In the genomic region with DNA sequence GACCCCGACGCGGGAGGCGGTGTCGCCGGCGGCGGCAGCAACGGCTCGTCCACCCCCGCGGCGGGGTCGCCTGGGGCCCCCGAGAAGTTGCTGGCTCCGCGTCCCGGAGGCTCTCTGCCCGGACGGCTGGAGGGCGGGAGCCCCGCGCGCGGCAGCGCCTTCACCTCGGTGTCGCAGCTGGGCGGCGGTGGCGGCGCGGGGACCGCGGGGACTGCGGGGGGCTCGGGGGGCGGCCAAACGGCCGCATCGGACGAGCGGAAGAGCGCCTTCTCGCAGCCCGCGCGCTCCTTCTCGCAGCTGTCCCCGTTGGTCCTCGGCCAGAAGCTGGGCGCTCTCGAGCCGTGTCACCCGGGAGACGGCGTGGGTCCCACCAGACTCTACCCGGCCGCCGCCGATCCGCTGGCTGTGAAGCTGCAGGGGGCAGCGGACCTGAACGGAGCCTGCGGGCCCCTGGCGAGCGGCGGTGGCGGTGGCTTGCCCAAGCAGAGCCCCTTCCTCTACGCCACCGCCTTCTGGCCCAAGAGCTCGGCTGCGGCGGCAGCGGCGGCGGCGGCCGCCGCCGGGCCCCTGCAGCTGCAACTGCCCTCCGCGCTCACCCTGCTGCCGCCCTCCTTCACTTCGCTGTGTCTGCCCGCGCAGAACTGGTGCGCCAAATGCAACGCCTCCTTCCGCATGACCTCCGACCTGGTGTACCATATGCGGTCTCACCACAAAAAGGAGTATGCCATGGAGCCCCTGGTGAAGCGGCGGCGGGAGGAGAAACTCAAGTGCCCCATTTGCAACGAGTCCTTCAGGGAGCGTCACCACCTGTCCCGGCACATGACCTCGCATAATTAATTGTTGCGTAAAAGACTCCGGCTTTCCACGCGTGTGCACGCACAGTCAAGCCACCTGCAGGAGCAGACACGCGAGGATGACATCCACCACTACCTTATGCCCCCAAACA, we compare ENCODE assay signal across 8 mouse cellular contexts. TPM values are rescaled to one million over a fixed set of nuclear protein-coding genes. Genes with fewer than 3 reads are reported as not detected.
A peak's percentile ranks its signal among the peaks of the same experiment; 100 is the strongest.
DNase-seq lines count a peak whose midpoint lies in the region; ATAC-seq and TF ChIP-seq lines count a peak whose summit lies in the region.

No protein-coding gene starts in this region.

- in situ Hi-C loops in Patski (cut with MboI; ENCODE audit: low pct_unique_long_range_greater_than_20kb): no loop called here

- TF ChIP-seq EP300 in stomach, postnatal 0 days (optimal IDR thresholded peaks at IDR 0.05): no peak

- H3K9ac ChIP-seq in kidney, embryonic 16.5 days (replicated peaks; ENCODE audit: low read length): peak overlapping the region; percentile 59
- H3K9ac ChIP-seq in embryonic facial prominence, embryonic 15.5 days: no peak overlapping the region
- peak overlapping the region; percentile 35; the same call in 1 of the 2 replicates for H3K9ac ChIP-seq in stomach, postnatal 0 days (ENCODE audit: low read length)

- WGBS in kidney, embryonic 16.5 days: under 1% methylated on average over 73 of the region's 106 CpGs
- under 1% methylated on average over 83 of the region's 106 CpGs for WGBS in embryonic facial prominence, embryonic 15.5 days
- under 1% methylated on average over 39 of the region's 106 CpGs for WGBS in stomach, postnatal 0 days

- DNase-seq in kidney, adult 8-10 months: no peak
- DNase-seq in Patski (ENCODE audit: low read depth, low spot score): no peak
- DNase-seq in induced T-regulatory cell, adult 2 months (ENCODE audit: low read depth): peak; percentile 31
- no peak for DNase-seq in stomach, postnatal 0 days (ENCODE audit: low spot score)
- no peak for DNase-seq in frontal cortex, postnatal 10 days (ENCODE audit: low spot score in 2 of 2)

- H3K4me1 ChIP-seq in kidney, embryonic 16.5 days (ENCODE audit: insufficient read depth, low read length): peaks cover 22% of the 10 kb centered on the region
- H3K4me1 ChIP-seq in embryonic facial prominence, embryonic 15.5 days: peaks cover 37% of the 10 kb centered on the region
- peaks cover 32% of the 10 kb centered on the region for H3K4me1 ChIP-seq in megakaryocyte, embryonic 14.5 days
- H3K4me1 ChIP-seq in stomach, postnatal 0 days (replicated peaks; ENCODE audit: control insufficient read depth, insufficient read depth): 0 out of 2 replicates have a peak, but pooled peaks cover 1% of the 10 kb centered on the region

- H3K4me3 ChIP-seq in kidney, embryonic 16.5 days (ENCODE audit: low read length): peak overlapping the region; percentile 59
- peak overlapping the region; percentile 55 for H3K4me3 ChIP-seq in embryonic facial prominence, embryonic 15.5 days (replicated peaks)
- peak overlapping the region; percentile 90 for H3K4me3 ChIP-seq in megakaryocyte, embryonic 14.5 days (replicated peaks)
- H3K4me3 ChIP-seq in stomach, postnatal 0 days (ENCODE audit: low read depth, low read length): peak overlapping the region; percentile 58

- peaks cover 94% of the 10 kb centered on the region for H3K27me3 ChIP-seq in kidney, embryonic 16.5 days (ENCODE audit: insufficient read depth, low read length)
- peaks cover 33% of the 10 kb centered on the region for H3K27me3 ChIP-seq in Patski
- peaks cover 94% of the 10 kb centered on the region for H3K27me3 ChIP-seq in embryonic facial prominence, embryonic 15.5 days
- H3K27me3 ChIP-seq in megakaryocyte, embryonic 14.5 days (replicated peaks): peaks cover 95% of the 10 kb centered on the region
- peaks cover 32% of the 10 kb centered on the region for H3K27me3 ChIP-seq in stomach, postnatal 0 days (ENCODE audit: control insufficient read depth, insufficient read depth, low read length)

- CTCF ChIA-PET in Patski (lab: Charles Lee): interaction anchor here (0.8 to 1.5 kb wide), 5 partner anchors 8 to 1060 kb away, joined by 3 to 9 read pairs (median 3); no protein-coding TSS in a partner anchor

- no peaks in the 10 kb centered on the region for H3K36me3 ChIP-seq in kidney, embryonic 16.5 days (ENCODE audit: insufficient read depth, low read length)
- no peaks in the 10 kb centered on the region for H3K36me3 ChIP-seq in embryonic facial prominence, embryonic 15.5 days
- H3K36me3 ChIP-seq in megakaryocyte, embryonic 14.5 days (replicated peaks; ENCODE audit: low read length): no peaks in the 10 kb centered on the region
- H3K36me3 ChIP-seq in stomach, postnatal 0 days (ENCODE audit: control insufficient read depth, insufficient read depth, low read length): no peaks in the 10 kb centered on the region

- H3K27ac ChIP-seq in kidney, embryonic 16.5 days (ENCODE audit: low read length): no peak overlapping the region
- H3K27ac ChIP-seq in embryonic facial prominence, embryonic 15.5 days (replicated peaks): no peak overlapping the region
- no peak overlapping the region for H3K27ac ChIP-seq in stomach, postnatal 0 days (replicated peaks)

- POLR2A ChIA-PET in Patski (lab: Charles Lee): interaction anchor here (0.6 kb wide), 1 partner anchor 379 kb away, joined by 4 read pairs; no protein-coding TSS in a partner anchor

- peak overlapping the region; percentile 95 for H3K4me2 ChIP-seq in kidney, embryonic 16.5 days (replicated peaks; ENCODE audit: low read depth, low read length)
- peak overlapping the region; percentile 95 for H3K4me2 ChIP-seq in embryonic facial prominence, embryonic 15.5 days (replicated peaks)
- H3K4me2 ChIP-seq in stomach, postnatal 0 days (replicated peaks; ENCODE audit: low read depth): peak overlapping the region; percentile 86

- TF ChIP-seq CTCF in Patski (IDR thresholded peaks at IDR 0.05): no peak
- TF ChIP-seq CTCF in stomach, postnatal 0 days (IDR thresholded peaks at IDR 0.05; ENCODE audit: low read depth): no peak

- H3K9me3 ChIP-seq in kidney, embryonic 16.5 days (ENCODE audit: low read length): no peaks in the 10 kb centered on the region
- no peaks in the 10 kb centered on the region for H3K9me3 ChIP-seq in embryonic facial prominence, embryonic 15.5 days (replicated peaks)
- 0 out of 2 replicates have a peak, but pooled peaks cover 11% of the 10 kb centered on the region for H3K9me3 ChIP-seq in megakaryocyte, embryonic 14.5 days
- no peaks in the 10 kb centered on the region for H3K9me3 ChIP-seq in stomach, postnatal 0 days (ENCODE audit: control insufficient read depth, low read length)

- peak; percentile 66 for ATAC-seq in kidney, embryonic 16.5 days (ENCODE audit: low FRiP score, low TSS enrichment)
- peak; percentile 40 for ATAC-seq in Patski
- ATAC-seq in embryonic facial prominence, embryonic 15.5 days (ENCODE audit: insufficient number of reproducible peaks, low FRiP score, low TSS enrichment, low read depth): no peak
- ATAC-seq in stomach, postnatal 0 days (ENCODE audit: low FRiP score, low TSS enrichment): peak; percentile 35

RNA-seq across cellular contexts. Expression of a gene that starts 19.1 kb away (rescaled TPM):
- 0.04 TPM in 1 of 2 replicates, not detected in the other for polyA plus RNA-seq in kidney, embryonic 16.5 days (2015; fragmentation: Nextera tagmentation; extraction: Ambion mirVana)
- polyA plus RNA-seq in Patski (2021): 0.04 TPM
- 0.18 and 0.19 TPM in 2 replicates for polyA plus RNA-seq in embryonic facial prominence, embryonic 15.5 days (2015; fragmentation: Nextera tagmentation; extraction: Ambion mirVana)
- not detected in 2 replicates for polyA plus RNA-seq in megakaryocyte, embryonic 14.5 days (2012; ENCODE audit: insufficient read depth, low replicate concordance)
- 0.06 and 0.07 TPM in 2 replicates for polyA plus RNA-seq in stomach, postnatal 0 days (2015; fragmentation: Nextera tagmentation; extraction: Ambion mirVana)
